Mouse (Mus musculus) lung, embryonic 14.5 days (tissue): ENCODE results near the gene Celsr2. TPM values are rescaled to one million over a fixed set of nuclear protein-coding genes. Genes with fewer than 3 reads are reported as not detected.
A peak's percentile ranks its signal among the peaks of the same experiment; 100 is the strongest.

ENCODE experiments used
- ATAC-seq: fragments of 200-750 bp; cut with Nextera tagmentation; 2 replicates; pipeline ENCODE4 v1.8.0; 2017; ENCODE audit warnings: mild to moderate bottlenecking, moderate TSS enrichment, moderate library complexity; ENCODE audit not compliant: insufficient read depth
- DNase-seq: peaks from one replicate; pipeline ENCODE4 v3.0.0-alpha.2; 2015
- H3K27ac ChIP-seq: fragments of 300-500 bp; sonication (generic); 2 replicates; pipeline ENCODE4 v1.5.1; 2014; ENCODE audit warnings: low read depth, mild to moderate bottlenecking, moderate library complexity
- H3K27me3 ChIP-seq: fragments of 300-500 bp; sonication (generic); 2 replicates; pipeline ENCODE4 v1.6.1; 2014; ENCODE audit warnings: low read length, control low read depth; ENCODE audit not compliant: insufficient read depth
- H3K36me3 ChIP-seq: fragments of 300-500 bp; sonication (generic); 2 replicates; pipeline ENCODE4 v1.6.1; 2014; ENCODE audit warnings: control low read depth; ENCODE audit not compliant: insufficient read depth
- H3K4me1 ChIP-seq: fragments of 300-500 bp; sonication (generic); 2 replicates; pipeline ENCODE4 v1.6.1; 2014; ENCODE audit warnings: antibody characterized with exemption, control low read depth; ENCODE audit not compliant: insufficient read depth
- H3K4me2 ChIP-seq: fragments of 300-500 bp; sonication (generic); 2 replicates; pipeline ENCODE4 v1.6.1; 2014; ENCODE audit warnings: mild to moderate bottlenecking
- H3K4me3 ChIP-seq: fragments of 300-500 bp; sonication (generic); 2 replicates; pipeline ENCODE4 v1.5.1; 2014; ENCODE audit warnings: low read depth, low read length
- H3K9ac ChIP-seq: fragments of 300-500 bp; sonication (generic); 2 replicates; pipeline ENCODE4 v1.6.1; 2014
- H3K9me3 ChIP-seq: fragments of 300-500 bp; sonication (generic); 2 replicates; pipeline ENCODE4 v1.6.1; 2016; ENCODE audit warnings: low read depth, low read length, control low read depth
- CTCF ChIP-seq: IDR thresholded peaks from 2 replicates; pipeline ENCODE4 v1.5.1; 2016; ENCODE audit warnings: antibody characterized with exemption, low read depth
- WGBS: fragments of 180-500 bp; shearing (Covaris S2); extraction: QIAGEN DNeasy Blood & Tissue Kit; methylation state at CpG from one replicate; pipeline ENCODE4 v1.1.7; 2014; 5-methylcytosine and 5-hydroxymethylcytosine counted together
- polyA plus RNA-seq: library from polyadenylated mRNA; unstranded; fragments of >200 nt; fragmentation: Nextera tagmentation; extraction: Ambion mirVana; gene quantifications from 2 replicates; pipeline ENCODE4 v1.2.1, GENCODE M21; 2014

The Celsr2 gene
- polyA plus RNA-seq, 1 experiment from 2014 or later: 9.4 TPM

GRCm38 (mm10) chr3:108425624-108426018, 10.3 kb upstream of the Celsr2 start:
- H3K4me1 ChIP-seq: peaks cover 9% of the 10 kb centered on the region; the same call in 1 of the 2 replicates
- ATAC-seq (no peak), DNase-seq (no peak)
- peaks cover 52% of the 10 kb centered on the region for H3K36me3 ChIP-seq
- H3K4me2 ChIP-seq: no peak overlapping the region
- H3K9ac ChIP-seq: no peak overlapping the region
- no peaks in the 10 kb centered on the region for H3K9me3 ChIP-seq
- WGBS: 84% methylated on average over 6 of the region's 6 CpGs
- TF ChIP-seq CTCF: no peak
- H3K27ac ChIP-seq: no peak overlapping the region
- no peaks in the 10 kb centered on the region for H3K27me3 ChIP-seq
- no peak overlapping the region for H3K4me3 ChIP-seq

GRCm38 (mm10) chr3:108424944-108425623, 9.7 kb upstream of the Celsr2 start:
- no peak for TF ChIP-seq CTCF
- no peak overlapping the region for H3K9ac ChIP-seq
- H3K27me3 ChIP-seq: no peaks in the 10 kb centered on the region
- DNase-seq: no peak
- no peak overlapping the region for H3K4me3 ChIP-seq
- no peak overlapping the region for H3K27ac ChIP-seq
- ATAC-seq: no peak
- H3K4me1 ChIP-seq: peaks cover 9% of the 10 kb centered on the region; the same call in 1 of the 2 replicates
- no peaks in the 10 kb centered on the region for H3K9me3 ChIP-seq
- H3K36me3 ChIP-seq: peaks cover 50% of the 10 kb centered on the region
- H3K4me2 ChIP-seq: no peak overlapping the region
- 75% methylated on average over 7 of the region's 7 CpGs for WGBS

- H3K4me2 ChIP-seq: peak overlapping the region; percentile 46
- peaks cover 9% of the 10 kb centered on the region; the same call in 1 of the 2 replicates for H3K4me1 ChIP-seq
- TF ChIP-seq CTCF: no peak
- peak; percentile 78 for DNase-seq
- H3K9ac ChIP-seq: no peak overlapping the region; the same call in 1 of the 2 replicates
- no peaks in the 10 kb centered on the region for H3K9me3 ChIP-seq
- no peaks in the 10 kb centered on the region for H3K27me3 ChIP-seq
- peak; percentile 86 for ATAC-seq
- H3K36me3 ChIP-seq: peaks cover 41% of the 10 kb centered on the region
- no peak overlapping the region for H3K4me3 ChIP-seq
- H3K27ac ChIP-seq: no peak overlapping the region
- WGBS: 18% methylated on average over 11 of the region's 11 CpGs
Measured at GRCm38 (mm10) chr3:108423844-108424801, 8.8 kb upstream of the Celsr2 start.

- Histone ChIP-seq H3K4me3 (no peak overlapping the region), H3K27me3 (no peaks in the 10 kb centered on the region), H3K9me3 (no peaks in the 10 kb centered on the region), H3K4me2 (no peak overlapping the region), H3K4me1 (peaks cover 9% of the 10 kb centered on the region; the same call in 1 of the 2 replicates), H3K27ac (no peak overlapping the region), H3K9ac (no peak overlapping the region), H3K36me3 (peaks cover 30% of the 10 kb centered on the region)
- ATAC-seq (no peak), DNase-seq (no peak)
- no peak for TF ChIP-seq CTCF
- WGBS: 32% methylated on average over 6 of the region's 6 CpGs
Measured at GRCm38 (mm10) chr3:108423006-108423405, 7.7 kb upstream of the Celsr2 start.

- DNase-seq (peak; percentile 92), ATAC-seq (peak; percentile 86)
- Histone ChIP-seq H3K4me3 (peak overlapping the region; percentile 69), H3K36me3 (peaks cover 16% of the 10 kb centered on the region; the same call in 1 of the 2 replicates), H3K9ac (peak overlapping the region; percentile 68), H3K27ac (peak overlapping the region; percentile 55; the same call in 1 of the 2 replicates), H3K4me2 (peak overlapping the region; percentile 99), H3K4me1 (0 out of 2 replicates have a peak, but pooled peaks cover 6% of the 10 kb centered on the region), H3K27me3 (peaks cover 17% of the 10 kb centered on the region; the same call in 1 of the 2 replicates), H3K9me3 (peaks cover 19% of the 10 kb centered on the region; the same call in 1 of the 2 replicates)
- WGBS: under 1% methylated on average over 48 of the region's 48 CpGs
- no peak for TF ChIP-seq CTCF
Measured at GRCm38 (mm10) chr3:108415831-108416223, 475 bp upstream of the Celsr2 start.

- Histone ChIP-seq H3K36me3 (peaks cover 16% of the 10 kb centered on the region; the same call in 1 of the 2 replicates), H3K9me3 (peaks cover 19% of the 10 kb centered on the region; the same call in 1 of the 2 replicates), H3K9ac (no peak overlapping the region), H3K27ac (no peak overlapping the region), H3K4me3 (no peak overlapping the region), H3K4me2 (no peak overlapping the region), H3K27me3 (peaks cover 17% of the 10 kb centered on the region; the same call in 1 of the 2 replicates), H3K4me1 (0 out of 2 replicates have a peak, but pooled peaks cover 6% of the 10 kb centered on the region)
- ATAC-seq (no peak), DNase-seq (no peak)
- 95% methylated on average over 35 of the region's 35 CpGs for WGBS
- TF ChIP-seq CTCF: no peak
Measured at GRCm38 (mm10) chr3:108413634-108414360, 1.6 kb downstream of the Celsr2 start.
